Mouse (Mus musculus): Measurements from ENCODE around the gene Mdm2. TPM values are rescaled to one million over a fixed set of nuclear protein-coding genes. Genes with fewer than 3 reads are reported as not detected.
A peak's percentile ranks its signal among the peaks of the same experiment; 100 is the strongest.

The Mdm2 gene
- polyA plus RNA-seq, 1 experiment = 39.2 TPM

GRCm38 (mm10) chr10:117756784-117757183 is 46.2 kb upstream of the Mdm2 start:
- H3K4me1 ChIP-seq (ENCODE audit: control insufficient read depth, insufficient read depth, insufficient read length, low read length) = no peaks in the 10 kb centered on the region
- WGBS = 96% methylated on average over 5 of the region's 5 CpGs
- no peak overlapping the region for H3K4me3 ChIP-seq (ENCODE audit: low read depth, low read length)
- H3K27ac ChIP-seq (ENCODE audit: insufficient read depth, low read depth, low read length) = no peak overlapping the region
- TF ChIP-seq POLR2A (IDR thresholded peaks at IDR 0.05; ENCODE audit: low read depth, low read length) (no peak), CTCF (IDR thresholded peaks at IDR 0.05; ENCODE audit: extremely low read depth, insufficient read length, insufficient replicate concordance, low read depth, low read length) (no peak)
- peaks cover 48% of the 10 kb centered on the region for H3K36me3 ChIP-seq (ENCODE audit: control insufficient read depth, insufficient read depth, low read length)
- H3K27me3 ChIP-seq (ENCODE audit: control insufficient read depth, insufficient read depth, low read length) = no peaks in the 10 kb centered on the region

- Histone ChIP-seq H3K27me3 (ENCODE audit: control insufficient read depth, insufficient read depth, low read length) (no peaks in the 10 kb centered on the region), H3K4me1 (ENCODE audit: control insufficient read depth, insufficient read depth, insufficient read length, low read length) (no peaks in the 10 kb centered on the region), H3K27ac (ENCODE audit: insufficient read depth, low read depth, low read length) (peak overlapping the region; percentile 61), H3K36me3 (ENCODE audit: control insufficient read depth, insufficient read depth, low read length) (peaks cover 45% of the 10 kb centered on the region), H3K4me3 (ENCODE audit: low read depth, low read length) (no peak overlapping the region)
- WGBS = 90% methylated on average over 11 of the region's 11 CpGs
- no peak for TF ChIP-seq CTCF (IDR thresholded peaks at IDR 0.05; ENCODE audit: extremely low read depth, insufficient read length, insufficient replicate concordance, low read depth, low read length)
- TF ChIP-seq POLR2A (IDR thresholded peaks at IDR 0.05; ENCODE audit: low read depth, low read length) = no peak
These were observed 45.4 kb upstream of the Mdm2 start for GRCm38 (mm10) chr10:117755799-117756467.

- peaks cover 43% of the 10 kb centered on the region for H3K36me3 ChIP-seq (ENCODE audit: control insufficient read depth, insufficient read depth, low read length)
- 85% methylated on average over 13 of the region's 13 CpGs for WGBS
- H3K27me3 ChIP-seq (ENCODE audit: control insufficient read depth, insufficient read depth, low read length) = no peaks in the 10 kb centered on the region
- TF ChIP-seq CTCF (IDR thresholded peaks at IDR 0.05; ENCODE audit: extremely low read depth, insufficient read length, insufficient replicate concordance, low read depth, low read length) (no peak), POLR2A (IDR thresholded peaks at IDR 0.05; ENCODE audit: low read depth, low read length) (no peak)
- H3K27ac ChIP-seq (ENCODE audit: insufficient read depth, low read depth, low read length) = peak overlapping the region; percentile 61
- H3K4me3 ChIP-seq (ENCODE audit: low read depth, low read length) = no peak overlapping the region
- H3K4me1 ChIP-seq (ENCODE audit: control insufficient read depth, insufficient read depth, insufficient read length, low read length) = no peaks in the 10 kb centered on the region
These were observed 44.7 kb upstream of the Mdm2 start for GRCm38 (mm10) chr10:117755086-117755798.

GRCm38 (mm10) chr10:117754609-117754940 is 44.0 kb upstream of the Mdm2 start:
- H3K36me3 ChIP-seq (ENCODE audit: control insufficient read depth, insufficient read depth, low read length) = peaks cover 45% of the 10 kb centered on the region
- TF ChIP-seq POLR2A (IDR thresholded peaks at IDR 0.05; ENCODE audit: low read depth, low read length) (no peak), CTCF (IDR thresholded peaks at IDR 0.05; ENCODE audit: extremely low read depth, insufficient read length, insufficient replicate concordance, low read depth, low read length) (no peak)
- WGBS = 94% methylated on average over 7 of the region's 7 CpGs
- no peaks in the 10 kb centered on the region for H3K4me1 ChIP-seq (ENCODE audit: control insufficient read depth, insufficient read depth, insufficient read length, low read length)
- H3K27ac ChIP-seq (ENCODE audit: insufficient read depth, low read depth, low read length) = no peak overlapping the region
- H3K4me3 ChIP-seq (ENCODE audit: low read depth, low read length) = no peak overlapping the region
- no peaks in the 10 kb centered on the region for H3K27me3 ChIP-seq (ENCODE audit: control insufficient read depth, insufficient read depth, low read length)

GRCm38 (mm10) chr10:117753711-117754608 is 43.4 kb upstream of the Mdm2 start:
- no peak overlapping the region for H3K4me3 ChIP-seq (ENCODE audit: low read depth, low read length)
- no peaks in the 10 kb centered on the region for H3K27me3 ChIP-seq (ENCODE audit: control insufficient read depth, insufficient read depth, low read length)
- no peak overlapping the region for H3K27ac ChIP-seq (ENCODE audit: insufficient read depth, low read depth, low read length)
- H3K4me1 ChIP-seq (ENCODE audit: control insufficient read depth, insufficient read depth, insufficient read length, low read length) = no peaks in the 10 kb centered on the region
- TF ChIP-seq CTCF (IDR thresholded peaks at IDR 0.05; ENCODE audit: extremely low read depth, insufficient read length, insufficient replicate concordance, low read depth, low read length) = no peak
- no peak for TF ChIP-seq POLR2A (IDR thresholded peaks at IDR 0.05; ENCODE audit: low read depth, low read length)
- H3K36me3 ChIP-seq (ENCODE audit: control insufficient read depth, insufficient read depth, low read length) = peaks cover 43% of the 10 kb centered on the region
- 88% methylated on average over 8 of the region's 8 CpGs for whole genome bisulfite sequencing

GRCm38 (mm10) chr10:117752851-117753647 is 42.5 kb upstream of the Mdm2 start:
- H3K4me1 ChIP-seq (ENCODE audit: control insufficient read depth, insufficient read depth, insufficient read length, low read length) = no peaks in the 10 kb centered on the region
- WGBS = 94% methylated on average over 5 of the region's 5 CpGs
- H3K27me3 ChIP-seq (ENCODE audit: control insufficient read depth, insufficient read depth, low read length) = no peaks in the 10 kb centered on the region
- no peak overlapping the region for H3K4me3 ChIP-seq (ENCODE audit: low read depth, low read length)
- peaks cover 39% of the 10 kb centered on the region for H3K36me3 ChIP-seq (ENCODE audit: control insufficient read depth, insufficient read depth, low read length)
- no peak overlapping the region for H3K27ac ChIP-seq (ENCODE audit: insufficient read depth, low read depth, low read length)
- TF ChIP-seq CTCF (IDR thresholded peaks at IDR 0.05; ENCODE audit: extremely low read depth, insufficient read length, insufficient replicate concordance, low read depth, low read length) (no peak), POLR2A (IDR thresholded peaks at IDR 0.05; ENCODE audit: low read depth, low read length) (no peak)
